In the genomic region with DNA sequence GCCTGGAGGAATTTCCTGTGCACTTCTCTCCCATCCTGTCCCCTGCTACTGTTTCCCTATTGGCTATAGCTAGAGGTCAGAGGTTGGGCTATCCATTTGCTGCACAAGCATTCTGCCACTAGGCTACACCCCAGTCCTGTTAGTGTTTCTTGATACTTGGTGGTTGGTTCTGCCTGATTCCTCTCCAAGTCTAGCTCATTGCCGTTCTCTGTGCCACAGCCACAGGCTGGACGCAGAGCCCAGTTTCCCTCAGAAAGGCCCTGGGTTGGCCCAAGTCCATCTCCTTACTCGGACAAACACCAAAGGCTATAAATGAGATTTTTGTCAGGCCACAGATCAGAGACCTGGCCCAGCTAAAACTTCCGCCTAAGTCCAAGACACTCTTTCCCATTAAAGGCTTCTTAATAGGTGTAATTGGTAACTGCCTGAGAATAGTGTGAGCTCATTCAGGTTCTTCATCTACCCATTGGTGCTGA, we compare ENCODE assay signal across 9 mouse cellular contexts.
DNase-seq lines count a peak whose midpoint lies in the region; ATAC-seq lines count a peak whose summit lies in the region.
"Had no signal": no experiment of that assay in that cellular context is flagged by ENCODE, and none has a peak within 500 bp of the region (broad histone marks: within the 10 kb centered on the region; RNA-seq: fewer than 3 reads in every experiment).

No protein-coding gene starts in this region.

- H3K4me2 ChIP-seq in forebrain, embryonic 16.5 days (ENCODE audit: low read length) = no peak overlapping the region
- H3K4me2 ChIP-seq in neural tube, embryonic 15.5 days = no peak overlapping the region
- H3K4me2 ChIP-seq: embryonic facial prominence, embryonic 13.5 days; liver, embryonic 13.5 days had no signal

- WGBS in forebrain, embryonic 16.5 days = 29% methylated on average over 4 of the region's 4 CpGs
- WGBS in neural tube, embryonic 15.5 days = 59% methylated on average over 4 of the region's 4 CpGs

- H3K27ac ChIP-seq in forebrain, embryonic 16.5 days (ENCODE audit: low read length) = no peak overlapping the region
- peak overlapping the region; percentile 29 for H3K27ac ChIP-seq in neural tube, embryonic 15.5 days (replicated peaks)
- H3K27ac ChIP-seq: embryonic facial prominence, embryonic 13.5 days; liver, embryonic 13.5 days had no signal

- peaks cover 5% of the 10 kb centered on the region for H3K4me1 ChIP-seq in forebrain, embryonic 16.5 days (replicated peaks; ENCODE audit: control insufficient read depth, insufficient read depth, low read length)
- peaks cover 21% of the 10 kb centered on the region for H3K4me1 ChIP-seq in neural tube, embryonic 15.5 days
- H3K4me1 ChIP-seq: liver, embryonic 13.5 days had no signal

- peak; percentile 70 for DNase-seq in layer of hippocampus, adult 11-12 months (ENCODE audit: low spot score)
- DNase-seq in layer of hippocampus, adult 9-10 months (ENCODE audit: low spot score) = no peak
- DNase-seq in adrenal gland, adult 8-10 months = no peak
- DNase-seq: liver, embryonic 13.5 days had no signal

- H3K9ac ChIP-seq in forebrain, embryonic 16.5 days (replicated peaks; ENCODE audit: low read depth, low read length) = no peak overlapping the region
- H3K9ac ChIP-seq in neural tube, embryonic 15.5 days (replicated peaks) = no peak overlapping the region
- H3K9ac ChIP-seq: embryonic facial prominence, embryonic 13.5 days; liver, embryonic 13.5 days had no signal

- ATAC-seq in cerebellum, adult (ENCODE audit: insufficient number of reproducible peaks, low FRiP score, low TSS enrichment) = peak; percentile 75; the same call in 1 of the 2 replicates
- ATAC-seq in forebrain, embryonic 16.5 days = peak; percentile 80
- ATAC-seq in neural tube, embryonic 15.5 days (ENCODE audit: low FRiP score) = no peak
- no peak for ATAC-seq in erythroblast, adult 5-6 weeks (replicated peaks; ENCODE audit: low FRiP score, poor library complexity, severe bottlenecking)

- H3K36me3 ChIP-seq in forebrain, embryonic 16.5 days (ENCODE audit: control insufficient read depth, insufficient read depth) = no peaks in the 10 kb centered on the region
- no peaks in the 10 kb centered on the region for H3K36me3 ChIP-seq in neural tube, embryonic 15.5 days
- H3K36me3 ChIP-seq: embryonic facial prominence, embryonic 13.5 days; liver, embryonic 13.5 days had no signal

- H3K4me3 ChIP-seq in forebrain, embryonic 16.5 days (replicated peaks; ENCODE audit: low read length) = no peak overlapping the region
- no peak overlapping the region for H3K4me3 ChIP-seq in neural tube, embryonic 15.5 days (replicated peaks)
- H3K4me3 ChIP-seq: embryonic facial prominence, embryonic 13.5 days; liver, embryonic 13.5 days had no signal

- no peaks in the 10 kb centered on the region for H3K27me3 ChIP-seq in forebrain, embryonic 16.5 days (replicated peaks; ENCODE audit: control insufficient read depth, insufficient read depth, low read length)
- no peaks in the 10 kb centered on the region for H3K27me3 ChIP-seq in neural tube, embryonic 15.5 days (replicated peaks)
- H3K27me3 ChIP-seq: embryonic facial prominence, embryonic 13.5 days; liver, embryonic 13.5 days had no signal

- no peaks in the 10 kb centered on the region for H3K9me3 ChIP-seq in forebrain, embryonic 16.5 days (ENCODE audit: control insufficient read depth, low read length)
- H3K9me3 ChIP-seq in neural tube, embryonic 15.5 days (replicated peaks) = no peaks in the 10 kb centered on the region
- H3K9me3 ChIP-seq: embryonic facial prominence, embryonic 13.5 days; liver, embryonic 13.5 days had no signal

Comparison
In these comparisons a context has a peak if more than half of its experiments do, and no peak if none do; other contexts are left out.
1. ATAC-seq: peak in cerebellum, adult (single experiment) and forebrain, embryonic 16.5 days (single experiment); none in neural tube, embryonic 15.5 days (single experiment) and erythroblast, adult 5-6 weeks (single experiment).